Mouse (Mus musculus) thymus, adult 2 months (tissue): ENCODE results near the gene Farp2.

Experiments used
- CTCF ChIP-seq: fragments of 200-500 bp; IDR thresholded peaks from 2 replicates; pipeline ENCODE4 v1.5.1; 2012; ENCODE audit warnings: mild to moderate bottlenecking, control low read depth, low read length, moderate library complexity, borderline replicate concordance; ENCODE audit not compliant: control insufficient read depth, poor library complexity, insufficient read depth; ENCODE audit errors: extremely low read depth
- POLR2A ChIP-seq: fragments of 200-500 bp; IDR thresholded peaks from 2 replicates; pipeline ENCODE4 v1.6.1; 2012; ENCODE audit warnings: mild to moderate bottlenecking, low read length, control low read depth, moderate library complexity; ENCODE audit not compliant: control insufficient read depth, poor library complexity, insufficient read depth; ENCODE audit errors: extremely low read depth

GRCm38 (mm10) chr1:93522325-93522724 lies 10.4 kb downstream of the Farp2 start:
- no peak for TF ChIP-seq POLR2A
- no peak for TF ChIP-seq CTCF
